ENCODE assay signal across 24 mouse cellular contexts in the genomic region with DNA sequence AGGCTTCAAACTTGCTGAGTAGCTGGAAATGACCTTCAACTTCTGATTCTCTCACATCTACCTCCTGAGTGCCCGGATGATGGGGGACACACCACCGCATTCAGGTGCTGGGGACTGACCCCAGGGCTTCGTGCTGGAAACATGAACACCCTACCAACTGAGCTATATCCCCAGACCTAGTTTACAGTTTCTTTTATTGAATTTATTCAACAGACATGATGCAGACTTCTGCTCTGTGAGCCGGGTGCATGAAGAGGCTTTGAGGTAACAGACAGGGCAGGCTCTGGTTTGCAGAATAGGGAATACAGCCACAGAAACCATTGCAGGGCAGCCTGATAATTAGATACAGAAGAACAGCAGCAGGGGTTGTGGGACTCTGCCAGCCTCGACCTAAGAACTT. TPM values are rescaled to one million over a fixed set of nuclear protein-coding genes. Genes with fewer than 3 reads are reported as not detected.
A peak's percentile ranks its signal among the peaks of the same experiment; 100 is the strongest.
DNase-seq lines count a peak whose midpoint lies in the region; ATAC-seq lines count a peak whose summit lies in the region.
"Had no signal": no experiment of that assay in that cellular context is flagged by ENCODE, and none has a peak within 500 bp of the region (broad histone marks: within the 10 kb centered on the region; RNA-seq: fewer than 3 reads in every experiment).

No protein-coding gene starts in this region.

- ATAC-seq in midbrain, embryonic 11.5 days (ENCODE audit: low FRiP score): no peak
- ATAC-seq in midbrain, embryonic 16.5 days: no peak
- ATAC-seq: activated CD4-positive, CD25-positive, alpha-beta regulatory T cell, adult 4 months; forebrain, embryonic 14.5 days; forebrain, embryonic 16.5 days; Patski had no signal

- no peak overlapping the region for H3K9ac ChIP-seq in midbrain, embryonic 11.5 days (ENCODE audit: low read length)
- H3K9ac ChIP-seq in midbrain, embryonic 16.5 days (ENCODE audit: low read depth, low read length): no peak overlapping the region
- H3K9ac ChIP-seq: embryonic facial prominence, embryonic 12.5 days; embryonic facial prominence, embryonic 15.5 days; forebrain, embryonic 12.5 days had no signal

- no peaks in the 10 kb centered on the region for H3K27me3 ChIP-seq in heart, embryonic 10.5 days (ENCODE audit: insufficient read depth, poor library complexity, severe bottlenecking)
- no peaks in the 10 kb centered on the region for H3K27me3 ChIP-seq in midbrain, embryonic 11.5 days (ENCODE audit: control insufficient read depth, insufficient read depth, low read length)
- H3K27me3 ChIP-seq in midbrain, embryonic 16.5 days (ENCODE audit: control insufficient read depth, insufficient read depth, low read depth, low read length): no peaks in the 10 kb centered on the region
- H3K27me3 ChIP-seq: embryonic facial prominence, embryonic 12.5 days; embryonic facial prominence, embryonic 15.5 days; forebrain, embryonic 12.5 days; Patski had no signal

- no peak overlapping the region for H3K4me2 ChIP-seq in midbrain, embryonic 11.5 days
- H3K4me2 ChIP-seq in midbrain, embryonic 16.5 days (ENCODE audit: low read length): no peak overlapping the region
- H3K4me2 ChIP-seq: embryonic facial prominence, embryonic 12.5 days; embryonic facial prominence, embryonic 15.5 days; forebrain, embryonic 12.5 days had no signal

- peaks cover 61% of the 10 kb centered on the region for H3K4me1 ChIP-seq in heart, embryonic 10.5 days
- H3K4me1 ChIP-seq in midbrain, embryonic 11.5 days (ENCODE audit: control insufficient read depth, insufficient read depth, low read length): peaks cover 8% of the 10 kb centered on the region
- H3K4me1 ChIP-seq in midbrain, embryonic 16.5 days (ENCODE audit: control insufficient read depth, insufficient read depth, low read length): peaks cover 11% of the 10 kb centered on the region

- DNase-seq in heart, embryonic 10.5 days (ENCODE audit: low spot score): no peak
- DNase-seq in heart, adult 8-10 months (ENCODE audit: low spot score): no peak
- DNase-seq in midbrain, embryonic 11.5 days (ENCODE audit: low spot score, missing footprints): peak; percentile 54
- DNase-seq in MN1 (ENCODE audit: low spot score): peak; percentile 13
- no peak for DNase-seq in adrenal gland, adult 2 months
- DNase-seq: adrenal gland, postnatal 10 days; cerebellum, adult 11 months; cerebellum, adult 18-20 months; cerebellum, adult 8-10 months; cerebellum, adult 9-11 months; cerebellum, postnatal 14 days; cerebellum, postnatal 36 days; embryo, embryonic 11 days had no signal

- 78% methylated on average over 5 of the region's 5 CpGs for WGBS in heart, embryonic 10.5 days
- WGBS in midbrain, embryonic 11.5 days: 75% methylated on average over 5 of the region's 5 CpGs
- 82% methylated on average over 5 of the region's 5 CpGs for whole genome bisulfite sequencing in midbrain, embryonic 16.5 days

- H3K9me3 ChIP-seq in heart, embryonic 10.5 days: no peaks in the 10 kb centered on the region
- H3K9me3 ChIP-seq in midbrain, embryonic 11.5 days (ENCODE audit: control insufficient read depth, low read length): no peaks in the 10 kb centered on the region
- no peaks in the 10 kb centered on the region for H3K9me3 ChIP-seq in midbrain, embryonic 16.5 days (replicated peaks; ENCODE audit: control insufficient read depth, low read length, poor library complexity, severe bottlenecking)
- H3K9me3 ChIP-seq: embryonic facial prominence, embryonic 12.5 days; embryonic facial prominence, embryonic 15.5 days; forebrain, embryonic 10.5 days; forebrain, embryonic 12.5 days had no signal

- H3K36me3 ChIP-seq in heart, embryonic 10.5 days: no peaks in the 10 kb centered on the region
- no peaks in the 10 kb centered on the region for H3K36me3 ChIP-seq in midbrain, embryonic 11.5 days (ENCODE audit: control insufficient read depth, insufficient read depth, low read length)
- H3K36me3 ChIP-seq in midbrain, embryonic 16.5 days (ENCODE audit: control insufficient read depth, insufficient read depth, low read length): no peaks in the 10 kb centered on the region
- H3K36me3 ChIP-seq: embryonic facial prominence, embryonic 12.5 days; embryonic facial prominence, embryonic 15.5 days; forebrain, embryonic 10.5 days; forebrain, embryonic 12.5 days had no signal

- H3K4me3 ChIP-seq in heart, embryonic 10.5 days: no peak overlapping the region
- H3K4me3 ChIP-seq in midbrain, embryonic 11.5 days (ENCODE audit: low read depth, low read length): no peak overlapping the region
- no peak overlapping the region for H3K4me3 ChIP-seq in midbrain, embryonic 16.5 days (ENCODE audit: low read depth, low read length)
- H3K4me3 ChIP-seq: embryonic facial prominence, embryonic 12.5 days; embryonic facial prominence, embryonic 15.5 days; erythroblast, embryonic 14.5 days; forebrain, embryonic 10.5 days; forebrain, embryonic 12.5 days had no signal

- H3K27ac ChIP-seq in heart, embryonic 10.5 days: 0 out of 2 replicates have a peak overlapping the region, but pooled peaks have one; percentile 32
- H3K27ac ChIP-seq in midbrain, embryonic 11.5 days (ENCODE audit: low read depth, low read length): no peak overlapping the region
- H3K27ac ChIP-seq in midbrain, embryonic 16.5 days (ENCODE audit: low read length): no peak overlapping the region
- H3K27ac ChIP-seq: embryonic facial prominence, embryonic 12.5 days; embryonic facial prominence, embryonic 15.5 days; forebrain, embryonic 10.5 days; forebrain, embryonic 12.5 days had no signal

RNA-seq across cellular contexts. Expression of a gene that starts 10.6 kb away (rescaled TPM):
- 0.46 and 0.59 TPM in 2 replicates for polyA plus RNA-seq in heart, embryonic 10.5 days (2016; fragmentation: Nextera tagmentation; extraction: Ambion mirVana)
- under 1 TPM in 1 of 4 experiments, not detected in 3; 0.09 TPM for total RNA-seq in heart, adult 8-10 months (2022)
- not detected in 2 replicates for polyA plus RNA-seq in midbrain, embryonic 11.5 days (2014; fragmentation: Nextera tagmentation; extraction: Ambion mirVana)
- polyA plus RNA-seq in midbrain, embryonic 16.5 days (2015; fragmentation: Nextera tagmentation; extraction: Ambion mirVana): not detected in 2 replicates
- total RNA-seq in adrenal gland, adult 2 months (2021): 1 to 10 TPM in 1 of 2 experiments, under 1 TPM in 1; 0.92 to 1.1 TPM
- polyA plus RNA-seq in adrenal gland, adult 2 months (2012; rRNA removed): 3.2 and 3.7 TPM in 2 replicates
- total RNA-seq: MEL had no signal
- polyA plus RNA-seq: activated CD4-positive, CD25-positive, alpha-beta regulatory T cell, adult 4 months; erythroblast, embryonic 14.5 days; forebrain, embryonic 10.5 days; forebrain, embryonic 12.5 days; forebrain, embryonic 14.5 days; forebrain, embryonic 16.5 days had no signal

Comparison
In these comparisons a context has a peak if more than half of its experiments do, and no peak if none do; other contexts are left out.
1. DNase-seq: peak in midbrain, embryonic 11.5 days (single experiment) and MN1 (single experiment); none in heart, embryonic 10.5 days (single experiment), heart, adult 8-10 months (single experiment) and adrenal gland, adult 2 months (single experiment).